Mouse (Mus musculus) lung, adult 2 months (tissue): ENCODE data around the gene Per1.

Source experiments
- CTCF ChIP-seq: fragments of 200-500 bp; IDR thresholded peaks from 2 replicates; pipeline ENCODE4 v1.5.1; 2011; ENCODE audit warnings: mild to moderate bottlenecking, low read length, control low read depth; ENCODE audit not compliant: insufficient read depth
- POLR2A ChIP-seq: fragments of 200-500 bp; IDR thresholded peaks from 2 replicates; pipeline ENCODE4 v1.6.1; 2011; ENCODE audit warnings: low read depth, mild to moderate bottlenecking, control low read depth, low read length, borderline replicate concordance; ENCODE audit errors: extremely low read depth

- no peak for TF ChIP-seq POLR2A
- no peak for TF ChIP-seq CTCF
Measured at GRCm38 (mm10) chr11:69111051-69111810, 16.2 kb downstream of the Per1 start.
